Mouse (Mus musculus): Measurements from ENCODE around the gene Fgf15. TPM values are rescaled to one million over a fixed set of nuclear protein-coding genes. Genes with fewer than 3 reads are reported as not detected.

Fgf15 gene
- total RNA-seq, 2 experiments from 2014 or later, result not detected

DNA sequence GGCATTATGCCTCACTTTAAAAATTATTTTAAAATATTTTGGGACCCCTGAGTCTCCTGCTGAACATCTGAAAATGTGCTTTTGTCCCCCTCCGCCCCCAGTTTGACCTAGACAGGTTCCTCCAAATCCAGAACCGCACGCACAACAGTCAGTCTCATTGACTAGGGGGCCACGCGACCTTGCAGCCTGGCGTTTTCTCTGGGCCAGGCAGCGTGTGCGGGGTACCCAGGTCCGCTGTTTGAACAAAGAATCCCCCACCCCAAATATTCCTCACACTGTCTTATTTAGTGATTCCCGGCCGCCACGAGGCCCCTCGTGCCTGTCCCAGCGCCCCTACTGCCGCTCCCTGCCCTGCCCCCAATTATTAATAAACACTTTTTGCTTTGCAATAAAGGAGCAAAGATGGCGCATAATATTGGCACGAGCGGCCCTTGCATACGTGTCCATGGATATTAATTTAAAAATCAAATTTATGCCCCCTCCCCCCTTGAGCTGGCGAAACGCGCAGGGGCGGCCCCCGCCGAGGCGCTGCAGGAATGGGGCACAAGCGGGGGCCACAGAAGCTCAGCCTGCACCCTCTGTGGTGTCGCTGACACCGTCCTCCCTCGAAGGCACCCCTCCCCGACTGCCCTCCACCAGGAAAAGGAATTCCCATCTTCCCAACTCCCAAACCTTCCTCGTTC lies 42.5 kb downstream of the Fgf15 start:
- intact Hi-C loops (cut with DNase I), result loop anchor here (5.0 kb wide), 1 partner anchor 253 kb away; no protein-coding TSS in a partner anchor
- Histone ChIP-seq H3K4me3 (peak overlapping the region; percentile 83), H3K27ac (peak overlapping the region; percentile 69)
- no peak for DNase-seq
- no peak for TF ChIP-seq CTCF (IDR thresholded peaks at IDR 0.05)

DNA sequence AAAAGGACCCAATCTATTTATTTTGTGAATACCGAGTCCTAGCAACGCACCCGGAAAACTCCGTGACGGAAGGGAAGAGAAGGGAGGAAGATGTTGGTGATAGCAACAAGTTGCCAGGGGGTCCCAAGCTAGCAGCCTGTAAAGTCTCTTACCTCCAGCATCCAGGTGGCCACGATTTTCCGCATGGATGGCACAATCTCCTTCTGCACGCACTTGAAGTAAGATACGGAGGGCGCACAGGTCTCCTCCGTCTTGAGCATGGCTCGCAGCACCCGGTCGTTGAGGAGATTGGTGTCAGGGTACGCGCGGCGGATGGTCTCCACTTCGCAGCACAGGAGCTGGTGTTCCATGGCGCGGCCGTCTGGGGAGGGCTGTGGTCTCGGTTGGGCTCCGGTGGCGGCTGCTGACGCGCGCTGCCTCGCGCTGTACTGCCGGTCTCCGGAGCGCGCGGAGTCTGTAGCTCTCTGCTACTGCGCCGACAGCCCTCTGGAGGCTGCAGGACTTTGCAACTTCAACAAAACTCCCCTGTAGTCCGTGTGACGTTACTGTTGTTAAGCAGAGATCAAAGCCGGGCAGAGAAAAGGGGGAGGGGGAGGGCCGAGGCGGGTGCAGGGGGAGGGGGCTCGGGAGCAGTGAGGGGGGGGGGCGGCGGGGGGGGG lies 43.1 kb downstream of the Fgf15 start, which contains the start of gene Ccnd1:
TSS of gene Ccnd1 (minus strand) at position 582 of the 659 bp plus-strand sequence.
- DNase-seq, result peak; percentile 72
- TF ChIP-seq CTCF (IDR thresholded peaks at IDR 0.05), result peak; percentile 10; the same call in 1 of the 2 replicates
- intact Hi-C loops (cut with DNase I), result loop anchor here (5.0 kb wide), 2 partner anchors 88 to 253 kb away; no protein-coding TSS in a partner anchor
- Histone ChIP-seq H3K27ac (peak within 1 kb of the TSS; percentile 69), H3K4me3 (peak within 1 kb of the TSS; percentile 83)

DNA sequence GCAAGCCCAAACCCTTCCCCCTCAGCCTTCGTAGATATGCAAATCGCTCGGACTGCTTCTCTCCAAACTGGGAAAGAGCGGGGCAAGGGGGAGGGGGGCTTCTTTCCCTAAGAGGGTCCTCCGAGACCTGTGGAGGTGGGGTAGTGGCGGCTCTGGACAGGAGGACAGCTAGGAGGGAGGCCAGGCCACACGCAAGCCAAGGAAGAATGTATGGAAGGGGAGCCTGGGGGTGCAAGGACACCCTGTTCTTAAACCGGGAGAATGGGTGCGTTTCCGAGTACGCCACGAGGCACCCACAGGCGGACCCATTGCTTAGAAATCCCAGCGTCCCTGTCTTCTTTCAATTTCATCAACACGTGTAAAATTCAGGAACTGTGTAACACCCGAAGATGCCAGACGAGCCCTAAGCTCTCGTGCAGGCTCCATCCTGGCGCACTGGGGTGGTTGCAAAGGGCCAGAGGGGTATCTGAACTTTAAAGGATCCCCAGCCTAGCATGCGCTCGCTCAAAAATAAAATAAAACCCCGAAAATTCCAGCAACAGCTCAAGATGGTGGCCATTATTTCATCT lies 43.8 kb downstream of the Fgf15 start:
- DNase-seq, result peak; percentile 31
- H3K27ac ChIP-seq, result peak overlapping the region; percentile 43
- TF ChIP-seq CTCF (IDR thresholded peaks at IDR 0.05), result no peak
- intact Hi-C loops (cut with DNase I), result loop anchor here (5.0 kb wide), 1 partner anchor 87 kb away; no protein-coding TSS in a partner anchor
- peak overlapping the region; percentile 83 for H3K4me3 ChIP-seq

DNA sequence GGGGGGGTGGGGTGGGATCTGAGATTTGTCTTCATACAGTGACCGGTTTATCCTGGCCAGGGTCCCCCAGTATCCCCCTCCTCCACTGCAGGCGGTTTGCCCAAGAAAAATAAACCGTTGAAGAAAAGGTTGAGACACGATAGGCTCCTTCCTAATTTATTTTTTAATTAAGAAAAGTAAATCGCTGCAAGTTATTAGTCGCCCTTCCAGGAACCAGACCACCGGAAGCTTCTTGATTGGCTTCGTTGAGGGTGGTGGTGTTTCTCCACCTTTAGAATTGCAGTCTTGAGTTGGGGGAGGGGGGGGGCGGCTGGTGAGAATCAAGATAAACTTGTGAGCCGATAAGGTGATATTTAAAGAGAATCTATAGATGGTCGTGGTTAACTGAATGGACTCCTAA lies 44.3 kb downstream of the Fgf15 start:
- H3K27ac ChIP-seq, result no peak overlapping the region
- no peak for DNase-seq

DNA sequence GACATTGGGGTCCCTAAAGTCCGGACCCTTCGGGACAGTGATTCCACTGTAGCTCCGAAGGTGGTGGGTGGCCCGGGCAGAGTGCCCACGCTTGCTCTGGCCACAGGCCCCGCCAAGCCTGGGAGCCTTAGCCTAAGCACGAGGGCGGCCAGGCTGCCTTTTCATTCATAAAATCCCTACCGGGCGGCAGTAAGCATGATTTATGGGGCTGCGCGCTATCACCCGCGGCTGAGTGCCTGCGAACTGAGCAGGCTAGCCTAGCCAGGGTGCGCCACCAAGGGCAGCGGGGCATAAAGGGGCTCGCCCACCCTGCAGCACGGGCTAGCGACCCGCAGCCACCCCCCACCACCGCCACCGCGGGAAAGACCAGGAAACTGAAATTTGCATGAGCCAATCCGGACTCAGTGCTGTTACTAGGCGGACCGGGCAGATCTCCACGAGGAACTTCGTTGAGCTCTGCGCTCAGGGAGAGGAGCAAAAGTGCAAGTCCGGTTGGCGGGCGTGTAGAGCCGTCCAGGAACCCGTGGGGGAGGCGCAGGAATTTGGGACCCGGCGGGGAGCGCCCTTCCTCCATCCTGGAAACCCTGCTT lies 45.0 kb downstream of the Fgf15 start:
- intact Hi-C loops (cut with DNase I), result loop anchor here (5.0 kb wide), 1 partner anchor 86 kb away; no protein-coding TSS in a partner anchor
- Histone ChIP-seq H3K27ac (peak overlapping the region; percentile 75), H3K4me3 (peak overlapping the region; percentile 83)
- DNase-seq, result peak; percentile 86
- no peak for TF ChIP-seq CTCF (IDR thresholded peaks at IDR 0.05)

More for the DNA sequence above, 44.3 kb downstream of the Fgf15 start:
- peak overlapping the region; percentile 83 for H3K4me3 ChIP-seq
- no peak for TF ChIP-seq CTCF (IDR thresholded peaks at IDR 0.05)
- intact Hi-C loops (cut with DNase I), result loop anchor here (5.0 kb wide), 1 partner anchor 87 kb away; no protein-coding TSS in a partner anchor

DNA sequence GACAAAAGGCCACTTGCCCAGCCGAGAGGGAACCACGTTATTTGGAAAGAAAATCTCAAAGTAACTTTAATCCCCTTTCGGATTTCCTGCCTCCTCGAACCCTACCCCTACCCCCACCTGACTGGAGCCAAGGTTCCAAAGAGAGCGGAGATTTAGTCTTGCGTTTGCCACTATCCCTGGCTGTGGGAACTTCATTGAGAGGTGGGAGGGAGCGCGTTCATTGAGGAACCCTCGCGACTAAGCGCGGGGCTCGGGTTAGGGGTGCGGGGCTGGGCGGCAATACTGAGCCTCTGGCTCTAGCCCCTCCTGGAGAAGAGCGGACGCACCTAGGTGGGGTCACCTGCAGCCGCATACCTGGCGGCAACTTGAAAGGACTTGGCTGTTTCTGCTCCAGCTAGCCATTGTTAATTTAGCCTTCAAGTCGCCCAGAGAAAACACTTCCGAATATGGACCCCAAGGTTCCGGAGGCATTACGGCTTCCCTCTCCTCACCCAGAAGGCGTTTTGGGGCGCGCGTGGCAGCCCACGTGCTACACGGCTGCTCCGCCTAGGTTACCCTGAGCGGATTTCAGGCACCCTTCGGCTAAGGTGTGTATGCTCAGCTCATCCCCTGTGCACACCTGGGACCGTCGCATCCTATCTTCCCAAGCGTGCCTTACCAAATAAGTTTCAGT lies 45.9 kb downstream of the Fgf15 start:
- Histone ChIP-seq H3K27ac (peak overlapping the region; percentile 75), H3K4me3 (peak overlapping the region; percentile 83)
- intact Hi-C loops (cut with DNase I), result loop anchor here (5.0 kb wide), 1 partner anchor 85 kb away; no protein-coding TSS in a partner anchor
- DNase-seq, result no peak
- no peak for TF ChIP-seq CTCF (IDR thresholded peaks at IDR 0.05)

DNA sequence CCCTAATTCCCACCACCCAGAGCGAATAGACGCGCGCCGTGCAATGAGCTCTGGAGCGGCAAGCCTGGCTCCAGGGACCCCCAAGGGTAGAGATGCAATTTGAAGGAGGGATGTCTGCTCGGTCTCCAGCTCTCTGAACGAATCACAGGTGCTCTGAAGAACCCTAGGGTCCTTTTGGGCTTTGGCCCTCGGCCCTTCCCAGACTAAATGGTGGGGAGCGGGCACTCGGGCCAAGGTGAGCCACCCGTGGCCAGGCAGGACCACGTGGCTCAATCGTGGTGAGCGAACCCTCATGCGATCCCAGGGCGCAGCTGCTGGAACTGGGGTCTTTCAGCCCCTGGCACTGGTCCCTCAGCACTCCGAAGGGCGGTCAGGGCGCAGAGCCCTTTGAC lies 46.4 kb downstream of the Fgf15 start:
- intact Hi-C loops (cut with DNase I), result loop anchor here (5.0 kb wide), 1 partner anchor 85 kb away; no protein-coding TSS in a partner anchor
- no peak for DNase-seq
- Histone ChIP-seq H3K27ac (peak overlapping the region; percentile 60), H3K4me3 (peak overlapping the region; percentile 83)
- no peak for TF ChIP-seq CTCF (IDR thresholded peaks at IDR 0.05)

DNA sequence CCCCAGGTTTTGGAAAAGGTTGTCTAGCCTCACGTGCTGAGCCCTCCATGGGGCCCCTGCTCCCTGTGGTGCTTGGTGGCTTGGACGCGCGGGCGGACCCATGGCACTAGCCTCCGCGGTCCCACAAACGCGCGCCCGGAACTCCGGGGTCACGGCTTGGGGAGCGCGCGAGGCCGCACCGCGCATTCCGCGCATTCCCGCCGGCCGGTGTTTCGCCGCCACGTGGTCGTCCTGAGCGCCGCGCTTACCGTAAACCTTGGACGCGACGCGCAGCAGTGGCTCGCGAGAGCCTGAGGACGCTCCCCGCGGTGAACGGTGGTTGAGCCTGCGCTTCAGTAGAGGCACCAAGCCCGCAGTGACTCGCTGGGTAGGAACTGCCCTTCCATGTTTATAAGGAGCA lies 46.9 kb downstream of the Fgf15 start:
- DNase-seq, result peak; percentile 79
- Histone ChIP-seq H3K27ac (peak overlapping the region; percentile 60), H3K4me3 (peak overlapping the region; percentile 83)
- intact Hi-C loops (cut with DNase I), result loop anchor here (5.0 kb wide), 1 partner anchor 84 kb away; no protein-coding TSS in a partner anchor
- peak; percentile 37 for TF ChIP-seq CTCF (IDR thresholded peaks at IDR 0.05)

Other genes with a start within 250 kb of the Fgf15 start
- 1 to 10 TPM; 2.9 to 3.7 TPM for gene Ano1, start 144.6 kb upstream of the Fgf15 start, total RNA-seq (2021)
- gene Fgf3, start 58.4 kb upstream of the Fgf15 start, total RNA-seq (2021), result not detected
- not detected for gene Fgf4, start 49.2 kb upstream of the Fgf15 start, total RNA-seq (2021)
- 1 to 10 TPM; 8.1 to 9.9 TPM for gene LTO1, start 18.6 kb downstream of the Fgf15 start, total RNA-seq (2021)
- gene Ccnd1, start 43.4 kb downstream of the Fgf15 start, total RNA-seq (2021), result 1 to 10 TPM; 1.6 to 5.2 TPM